Mouse (Mus musculus) liver, adult 2 months (tissue): ENCODE data around the gene Hspbp1. TPM values are rescaled to one million over a fixed set of nuclear protein-coding genes. Genes with fewer than 3 reads are reported as not detected.

ENCODE experiments used
- DNase-seq: peaks from one replicate; pipeline ENCODE4 v3.0.0-alpha.2; 2011; ENCODE audit warnings: low read depth, low spot score; ENCODE audit errors: extremely low read depth
- H3K27ac ChIP-seq: fragments of 200-500 bp; replicated peaks from 2 replicates; pipeline ENCODE4 v1.5.1; 2012; ENCODE audit warnings: low read depth, mild to moderate bottlenecking, control low read depth, inconsistent platforms, low read length; ENCODE audit not compliant: insufficient read depth
- H3K27me3 ChIP-seq: fragments of 200-500 bp; 2 replicates; pipeline ENCODE4 v1.6.1; 2012; ENCODE audit warnings: mild to moderate bottlenecking, moderate library complexity, low read length, inconsistent platforms; ENCODE audit not compliant: control insufficient read depth, insufficient read depth
- H3K36me3 ChIP-seq: fragments of 200-500 bp; 2 replicates; pipeline ENCODE4 v1.6.1; 2012; ENCODE audit warnings: low read length, inconsistent platforms; ENCODE audit not compliant: control insufficient read depth, insufficient read depth
- H3K4me1 ChIP-seq: fragments of 200-500 bp; 2 replicates; pipeline ENCODE4 v1.6.1; 2011; ENCODE audit warnings: low read length; ENCODE audit not compliant: control insufficient read depth, insufficient read depth
- H3K4me3 ChIP-seq: fragments of 200-500 bp; 2 replicates; pipeline ENCODE4 v1.5.1; 2011; ENCODE audit warnings: low read depth, mild to moderate bottlenecking, control low read depth, low read length, moderate library complexity; ENCODE audit not compliant: insufficient read depth
- H3K79me2 ChIP-seq: fragments of 200-500 bp; 2 replicates; pipeline ENCODE4 v1.6.1; 2012; ENCODE audit warnings: inconsistent platforms, mild to moderate bottlenecking, low read length, moderate library complexity; ENCODE audit not compliant: control insufficient read depth, insufficient read depth
- H3K9ac ChIP-seq: fragments of 200-500 bp; 2 replicates; pipeline ENCODE4 v1.6.1; 2012; ENCODE audit warnings: low read depth, mild to moderate bottlenecking, control low read depth, inconsistent platforms, low read length
- CTCF ChIP-seq: fragments of 200-500 bp; IDR thresholded peaks from 2 replicates; pipeline ENCODE4 v1.5.1; 2011; ENCODE audit warnings: low read depth, low read length, control low read depth
- POLR2A ChIP-seq: fragments of 200-500 bp; IDR thresholded peaks from 2 replicates; pipeline ENCODE4 v1.6.1; 2011; ENCODE audit warnings: low read length, control low read depth; ENCODE audit not compliant: insufficient read depth; ENCODE audit errors: extremely low read depth
- WGBS: fragments of 180-500 bp; shearing (Covaris S2); methylation state at CpG from one replicate; pipeline ENCODE4 v1.1.7; 2018; 5-methylcytosine and 5-hydroxymethylcytosine counted together
- polyA plus RNA-seq: library from polyadenylated mRNA; depleted of rRNA; stranded (reverse); fragments of >200 nt; gene quantifications from 2 replicates; pipeline ENCODE4 v1.2.3, GENCODE M21; 2012; rRNA removed
- total RNA-seq: library from RNA; depleted of rRNA; stranded (reverse); fragments of >200 nt; gene quantifications from 2 replicates; pipeline ENCODE4 v1.2.3, GENCODE M21; 2014; rRNA removed

Hspbp1 gene
- total RNA-seq, result 18.2 and 25.5 TPM in 2 replicates
- 27.3 and 30.6 TPM in 2 replicates for polyA plus RNA-seq

GRCm38 (mm10) chr7:4684632-4685417, at the start of gene Hspbp1:
TSS of gene Hspbp1 (minus strand) at chr7:4685068.
- TF ChIP-seq CTCF, result no peak
- TF ChIP-seq POLR2A, result no peak
- peaks cover 6% of the 10 kb centered on the region; the same call in 1 of the 2 replicates for H3K79me2 ChIP-seq
- under 1% methylated on average over 32 of the region's 32 CpGs for WGBS

GRCm38 (mm10) chr7:4732968-4733392, 48.1 kb upstream of the Hspbp1 start:
- Histone ChIP-seq H3K27ac (no peak overlapping the region), H3K4me3 (no peak overlapping the region), H3K9ac (no peak overlapping the region), H3K36me3 (no peaks in the 10 kb centered on the region), H3K27me3 (no peaks in the 10 kb centered on the region), H3K79me2 (no peaks in the 10 kb centered on the region), H3K4me1 (no peaks in the 10 kb centered on the region)
- DNase-seq, result peak; percentile 13
- 30% methylated on average over 6 of the region's 6 CpGs for WGBS
- TF ChIP-seq CTCF (no peak), POLR2A (no peak)

More at GRCm38 (mm10) chr7:4684632-4685417, at the start of gene Hspbp1:
- H3K36me3 ChIP-seq, result no peaks in the 10 kb centered on the region; the same call in 1 of the 2 replicates
- H3K27me3 ChIP-seq, result no peaks in the 10 kb centered on the region
- H3K27ac ChIP-seq, result 0 out of 2 replicates have a peak within 1 kb of the TSS, but pooled peaks have one; percentile 7
- H3K9ac ChIP-seq, result peak within 1 kb of the TSS; percentile 62
- peak within 1 kb of the TSS; percentile 75 for H3K4me3 ChIP-seq
- DNase-seq, result peak; percentile 98
- peaks cover 7% of the 10 kb centered on the region; the same call in 1 of the 2 replicates for H3K4me1 ChIP-seq

GRCm38 (mm10) chr7:4731090-4731489, 46.2 kb upstream of the Hspbp1 start:
- H3K9ac ChIP-seq, result no peak overlapping the region
- H3K4me3 ChIP-seq, result no peak overlapping the region
- H3K27me3 ChIP-seq, result no peaks in the 10 kb centered on the region
- TF ChIP-seq POLR2A (no peak), CTCF (no peak)
- WGBS, result 86% methylated on average over 5 of the region's 5 CpGs
- H3K4me1 ChIP-seq, result no peaks in the 10 kb centered on the region
- H3K79me2 ChIP-seq, result no peaks in the 10 kb centered on the region
- H3K36me3 ChIP-seq, result no peaks in the 10 kb centered on the region
- no peak for DNase-seq
- no peak overlapping the region for H3K27ac ChIP-seq

GRCm38 (mm10) chr7:4725169-4725568, 40.3 kb upstream of the Hspbp1 start, which contains the start of gene Tmem150b:
TSS of gene Tmem150b (minus strand) at chr7:4725249.
- DNase-seq, result no peak
- no peak for TF ChIP-seq CTCF
- WGBS, result 68% methylated on average over 7 of the region's 7 CpGs

GRCm38 (mm10) chr7:4724359-4724758, 39.5 kb upstream of the Hspbp1 start:
- peak; percentile 31 for DNase-seq
- H3K36me3 ChIP-seq, result no peaks in the 10 kb centered on the region
- peak overlapping the region; percentile 60 for H3K27ac ChIP-seq
- H3K9ac ChIP-seq, result no peak overlapping the region
- no peak for TF ChIP-seq POLR2A
- no peaks in the 10 kb centered on the region for H3K4me1 ChIP-seq
- H3K79me2 ChIP-seq, result no peaks in the 10 kb centered on the region
- no peak overlapping the region for H3K4me3 ChIP-seq
- WGBS, result 26% methylated on average over 3 of the region's 3 CpGs
- H3K27me3 ChIP-seq, result peaks cover 3% of the 10 kb centered on the region; the same call in 1 of the 2 replicates

More at GRCm38 (mm10) chr7:4725169-4725568, 40.3 kb upstream of the Hspbp1 start, which contains the start of gene Tmem150b:
- Histone ChIP-seq H3K4me3 (no peak within 1 kb of the TSS), H3K4me1 (no peaks in the 10 kb centered on the region), H3K79me2 (no peaks in the 10 kb centered on the region), H3K27me3 (peaks cover 3% of the 10 kb centered on the region; the same call in 1 of the 2 replicates), H3K36me3 (no peaks in the 10 kb centered on the region), H3K9ac (0 out of 2 replicates have a peak within 1 kb of the TSS, but pooled peaks have one; percentile 23), H3K27ac (peak within 1 kb of the TSS; percentile 60)
